Comparison of ENCODE assay signal across 23 mouse cellular contexts in genomic region chr16:10675612-10676011, GRCm38 (mm10).
DNase-seq lines count a peak whose midpoint lies in the region; ATAC-seq and TF ChIP-seq lines count a peak whose summit lies in the region.
"Had no signal": no experiment of that assay in that cellular context is flagged by ENCODE, and none has a peak within 500 bp of the region (broad histone marks: within the 10 kb centered on the region; RNA-seq: fewer than 3 reads in every experiment).

No protein-coding gene starts in this region.

- H3K4me1 ChIP-seq in kidney, embryonic 16.5 days (ENCODE audit: insufficient read depth, low read length) = peaks cover 10% of the 10 kb centered on the region
- H3K4me1 ChIP-seq in MEL (ENCODE audit: control insufficient read depth in 1 of 2, insufficient read depth in 2 of 2, low read length in 2 of 2) = peaks cover 7 to 19% of the 10 kb centered on the region in 2 experiments
- peaks cover 6% of the 10 kb centered on the region; the same call in 1 of the 2 replicates for H3K4me1 ChIP-seq in intestine, postnatal 0 days (replicated peaks; ENCODE audit: control insufficient read depth, insufficient read depth, low read length)
- peaks cover 7% of the 10 kb centered on the region; the same call in 1 of the 2 replicates for H3K4me1 ChIP-seq in stomach, postnatal 0 days (replicated peaks; ENCODE audit: control insufficient read depth, insufficient read depth)
- H3K4me1 ChIP-seq: forebrain, embryonic 10.5 days; midbrain, embryonic 10.5 days; neural tube, embryonic 15.5 days had no signal

- TF ChIP-seq POLR2A in MEL (IDR thresholded peaks at IDR 0.05; ENCODE audit: control insufficient read depth in 1 of 2, insufficient read depth in 1 of 2, low read depth in 1 of 2, low read length in 2 of 2, poor library complexity in 1 of 2) = no peak

- no peak for ATAC-seq in kidney, embryonic 16.5 days (ENCODE audit: low FRiP score, low TSS enrichment)
- ATAC-seq in intestine, postnatal 0 days = peak; percentile 79
- 0 out of 2 replicates have a peak, but pooled peaks have one; percentile 40 for ATAC-seq in stomach, postnatal 0 days (ENCODE audit: low FRiP score, low TSS enrichment)
- no peak for ATAC-seq in CD4-positive, CD25-positive, alpha-beta regulatory T cell, adult 4 months
- ATAC-seq: activated CD4-positive, CD25-positive, alpha-beta regulatory T cell, adult 4 months; forebrain, embryonic 16.5 days; midbrain, embryonic 16.5 days had no signal

- TF ChIP-seq CTCF in MEL (IDR thresholded peaks at IDR 0.05 in 2 of 3, conservative IDR thresholded peaks at IDR 0.05 in 1 of 3; ENCODE audit: control insufficient read depth in 1 of 3, insufficient read depth in 1 of 3, low read depth in 2 of 3, low read length in 3 of 3, poor library complexity in 1 of 3, severe bottlenecking in 1 of 3) = no peak
- no peak for TF ChIP-seq CTCF in intestine, postnatal 0 days (IDR thresholded peaks at IDR 0.05; ENCODE audit: low read depth)
- TF ChIP-seq CTCF in stomach, postnatal 0 days (IDR thresholded peaks at IDR 0.05; ENCODE audit: low read depth) = no peak

- no peak overlapping the region for H3K9ac ChIP-seq in kidney, embryonic 16.5 days (replicated peaks; ENCODE audit: low read length)
- H3K9ac ChIP-seq in MEL (ENCODE audit: control insufficient read depth, low read depth, low read length, poor library complexity, severe bottlenecking) = no peak overlapping the region
- no peak overlapping the region for H3K9ac ChIP-seq in intestine, postnatal 0 days (ENCODE audit: low read depth, low read length)
- H3K9ac ChIP-seq in stomach, postnatal 0 days (ENCODE audit: low read length) = no peak overlapping the region
- H3K9ac ChIP-seq: heart, embryonic 12.5 days; neural tube, embryonic 15.5 days had no signal

- TF ChIP-seq RAD21 in MEL (IDR thresholded peaks at IDR 0.05; ENCODE audit: low read depth, low read length) = no peak

- no peaks in the 10 kb centered on the region for H3K27me3 ChIP-seq in kidney, embryonic 16.5 days (ENCODE audit: insufficient read depth, low read length)
- H3K27me3 ChIP-seq in MEL (ENCODE audit: control insufficient read depth in 1 of 2, insufficient read depth in 2 of 2, low read length in 2 of 2) = no peaks in the 10 kb centered on the region
- H3K27me3 ChIP-seq in intestine, postnatal 0 days (replicated peaks; ENCODE audit: control insufficient read depth, insufficient read depth, low read length) = no peaks in the 10 kb centered on the region
- no peaks in the 10 kb centered on the region for H3K27me3 ChIP-seq in stomach, postnatal 0 days (ENCODE audit: control insufficient read depth, insufficient read depth, low read length)
- H3K27me3 ChIP-seq: heart, embryonic 12.5 days; neural tube, embryonic 15.5 days had no signal

- no peaks in the 10 kb centered on the region for H3K9me3 ChIP-seq in kidney, embryonic 16.5 days (ENCODE audit: low read length)
- no peaks in the 10 kb centered on the region for H3K9me3 ChIP-seq in MEL (replicated peaks; ENCODE audit: insufficient read depth, low read length)
- H3K9me3 ChIP-seq in intestine, postnatal 0 days (ENCODE audit: control insufficient read depth) = no peaks in the 10 kb centered on the region
- H3K9me3 ChIP-seq in stomach, postnatal 0 days (ENCODE audit: control insufficient read depth, low read length) = no peaks in the 10 kb centered on the region
- H3K9me3 ChIP-seq: forebrain, embryonic 10.5 days; heart, embryonic 12.5 days; midbrain, embryonic 10.5 days; neural tube, embryonic 15.5 days had no signal

- no peaks in the 10 kb centered on the region for H3K36me3 ChIP-seq in kidney, embryonic 16.5 days (ENCODE audit: insufficient read depth, low read length)
- peaks cover 0 to 26% of the 10 kb centered on the region in 2 experiments; a peak in 2 of 4 replicates for H3K36me3 ChIP-seq in MEL (ENCODE audit: control insufficient read depth in 1 of 2, insufficient read depth in 2 of 2, low read length in 2 of 2)
- H3K36me3 ChIP-seq in intestine, postnatal 0 days (ENCODE audit: control insufficient read depth, insufficient read depth) = no peaks in the 10 kb centered on the region
- H3K36me3 ChIP-seq in stomach, postnatal 0 days (ENCODE audit: control insufficient read depth, insufficient read depth, low read length) = no peaks in the 10 kb centered on the region
- H3K36me3 ChIP-seq: forebrain, embryonic 10.5 days; heart, embryonic 12.5 days; midbrain, embryonic 10.5 days; neural tube, embryonic 15.5 days had no signal

- H3K4me2 ChIP-seq in kidney, embryonic 16.5 days (replicated peaks; ENCODE audit: low read depth, low read length) = no peak overlapping the region
- H3K4me2 ChIP-seq in intestine, postnatal 0 days (replicated peaks; ENCODE audit: low read depth) = no peak overlapping the region
- H3K4me2 ChIP-seq in stomach, postnatal 0 days (replicated peaks; ENCODE audit: low read depth) = no peak overlapping the region
- H3K4me2 ChIP-seq: heart, embryonic 12.5 days; neural tube, embryonic 15.5 days had no signal

- no peaks in the 10 kb centered on the region for H3K79me2 ChIP-seq in MEL (ENCODE audit: control insufficient read depth, insufficient read depth, low read length, poor library complexity)

- TF ChIP-seq EP300 in MEL (IDR thresholded peaks at IDR 0.05; ENCODE audit: low read depth in 1 of 2, low read length in 2 of 2) = no peak
- TF ChIP-seq EP300 in stomach, postnatal 0 days (optimal IDR thresholded peaks at IDR 0.05) = no peak

- no peak overlapping the region for H3K4me3 ChIP-seq in kidney, embryonic 16.5 days (ENCODE audit: low read length)
- no peak overlapping the region for H3K4me3 ChIP-seq in MEL (ENCODE audit: control insufficient read depth in 1 of 2, insufficient read depth in 1 of 2, low read depth in 2 of 2, low read length in 2 of 2)
- H3K4me3 ChIP-seq in intestine, postnatal 0 days (ENCODE audit: low read depth, low read length) = no peak overlapping the region
- no peak overlapping the region for H3K4me3 ChIP-seq in stomach, postnatal 0 days (ENCODE audit: low read depth, low read length)
- H3K4me3 ChIP-seq: forebrain, embryonic 10.5 days; heart, embryonic 12.5 days; midbrain, embryonic 10.5 days; neural tube, embryonic 15.5 days had no signal

- DNase-seq in kidney, postnatal 36 days = no peak
- no peak for DNase-seq in MEL (ENCODE audit: low read depth, low spot score)
- no peak for DNase-seq in stomach, postnatal 0 days (ENCODE audit: low spot score)
- no peak for DNase-seq in natural killer cell, adult 2 months (ENCODE audit: low spot score in 2 of 2)
- DNase-seq: adrenal gland, adult 8-10 months; cerebellum, adult 11-12 months; cerebellum, postnatal 10 days; gastrocnemius, postnatal 14 days; heart, adult 11 months; heart, postnatal 10 days; right cerebral cortex, adult 18-20 months; right cerebral cortex, postnatal 4 days had no signal

- H3K27ac ChIP-seq in kidney, embryonic 16.5 days (ENCODE audit: low read length) = peak overlapping the region; percentile 37; the same call in 1 of the 2 replicates
- H3K27ac ChIP-seq in MEL (ENCODE audit: control insufficient read depth, low read depth, low read length) = no peak overlapping the region
- H3K27ac ChIP-seq in intestine, postnatal 0 days (ENCODE audit: low read depth, low read length) = peak overlapping the region; percentile 3; the same call in 1 of the 2 replicates
- H3K27ac ChIP-seq in stomach, postnatal 0 days (replicated peaks) = no peak overlapping the region
- H3K27ac ChIP-seq: forebrain, embryonic 10.5 days; macrophage; midbrain, embryonic 10.5 days; neural tube, embryonic 15.5 days had no signal

- 66% methylated on average over 1 of the region's 1 CpGs for WGBS in kidney, embryonic 16.5 days
- 38% methylated on average over 1 of the region's 1 CpGs for WGBS in intestine, postnatal 0 days
- WGBS in stomach, postnatal 0 days = 73% methylated on average over 1 of the region's 1 CpGs

TF ChIP-seq in MEL, 35 proteins besides CTCF, POLR2A, EP300 and RAD21:
- TF ChIP-seq USF1 (IDR thresholded peaks at IDR 0.05; ENCODE audit: low read depth, low read length) = peak; percentile 71; the same call in 1 of the 2 replicates
- no peak for TF ChIP-seq MAZ (IDR thresholded peaks at IDR 0.05; ENCODE audit: low read depth, low read length)
- TF ChIP-seq MYB (IDR thresholded peaks at IDR 0.05; ENCODE audit: low read depth, low read length) = no peak
- 0 out of 4 replicates have a peak, but pooled peaks of 1 of the 2 experiments have one; percentile 20 for TF ChIP-seq USF2 (IDR thresholded peaks at IDR 0.05; ENCODE audit: borderline replicate concordance in 1 of 2, insufficient read depth in 1 of 2, low read depth in 1 of 2, low read length in 2 of 2)
- TF ChIP-seq GATA1 (IDR thresholded peaks at IDR 0.05; ENCODE audit: low read depth, low read length) = no peak
- no peak for TF ChIP-seq CHD1 (IDR thresholded peaks at IDR 0.05; ENCODE audit: low read depth, low read length)
- no peak for TF ChIP-seq ZNF384 (IDR thresholded peaks at IDR 0.05; ENCODE audit: low read depth, low read length)
- no peak for TF ChIP-seq ZMIZ1 (IDR thresholded peaks at IDR 0.05; ENCODE audit: low read depth, low read length)
- TF ChIP-seq NELFE (IDR thresholded peaks at IDR 0.05; ENCODE audit: low read depth, low read length) = no peak

Comparison
In these comparisons a context has a peak if more than half of its experiments do, and no peak if none do; other contexts are left out.
1. ATAC-seq: peak in intestine, postnatal 0 days (single experiment) and stomach, postnatal 0 days (single experiment); none in kidney, embryonic 16.5 days (single experiment) and CD4-positive, CD25-positive, alpha-beta regulatory T cell, adult 4 months (single experiment).
2. H3K27ac ChIP-seq: peak in kidney, embryonic 16.5 days (single experiment) and intestine, postnatal 0 days (single experiment); none in MEL (single experiment) and stomach, postnatal 0 days (single experiment).